Mouse (Mus musculus): ENCODE measurements around the gene Gm11020.

The Gm11020 gene

DNA sequence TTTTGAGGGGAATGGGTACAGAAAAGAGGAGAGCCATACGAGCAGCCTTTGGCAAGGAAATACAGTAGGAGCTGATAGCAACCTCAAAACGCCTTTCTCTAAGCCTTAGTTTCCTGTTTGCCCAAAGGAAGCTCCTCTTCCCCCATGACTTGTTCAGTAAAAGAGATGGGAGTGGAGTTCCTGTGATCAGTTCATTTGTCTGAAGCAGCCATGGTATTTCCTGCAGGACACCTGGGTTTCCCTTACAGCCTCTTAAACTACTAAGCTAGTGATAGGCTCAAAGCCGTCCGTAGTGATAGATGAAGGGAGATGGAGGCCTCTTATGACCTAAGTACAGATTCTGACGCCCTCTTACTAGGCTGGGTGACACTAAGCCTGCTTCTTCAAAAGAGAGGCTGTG is 21.1 kb downstream of the Gm11020 start:
- DNase-seq (ENCODE audit: low spot score): no peak

DNA sequence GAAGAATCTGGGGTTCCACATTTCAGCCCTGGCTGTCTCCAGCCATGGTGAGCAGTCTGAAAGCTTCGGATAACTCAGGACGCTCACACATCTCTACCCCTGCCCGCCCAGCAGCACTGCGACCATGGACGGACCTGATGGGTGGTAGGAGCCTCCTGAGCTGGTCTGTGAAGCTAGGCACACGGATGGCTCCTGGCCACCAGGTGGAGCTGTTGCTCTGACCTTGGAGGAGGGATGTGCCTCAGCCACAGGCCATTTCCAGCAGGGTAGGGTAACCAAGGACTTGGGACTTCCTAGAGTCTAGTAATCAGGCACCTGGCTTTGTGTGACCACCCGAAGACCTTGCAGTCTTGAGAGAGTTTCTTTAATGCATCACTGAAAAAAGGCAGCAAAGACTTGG is 22.6 kb downstream of the Gm11020 start:
- peak; percentile 96 for DNase-seq (ENCODE audit: low spot score)

DNA sequence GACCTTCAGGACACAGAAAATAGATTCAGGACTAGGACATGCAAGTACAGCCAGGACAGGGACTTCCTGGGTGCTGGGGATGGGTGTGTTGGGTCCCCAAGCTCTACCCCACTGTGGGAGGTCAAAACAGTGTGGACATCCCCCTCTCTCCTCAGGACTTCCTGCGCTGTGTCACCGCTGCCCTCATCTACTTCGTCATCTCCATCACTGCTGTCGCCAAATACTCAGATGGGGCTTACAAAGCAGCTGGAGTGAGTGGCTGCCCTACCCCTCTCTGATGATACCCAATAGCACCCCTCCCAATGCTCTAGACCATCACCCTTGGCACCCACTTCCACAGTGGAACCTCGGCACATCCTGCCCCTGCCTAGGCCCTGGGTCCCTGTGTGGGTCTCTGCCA is 23.3 kb downstream of the Gm11020 start:
- DNase-seq (ENCODE audit: low spot score): no peak

DNA sequence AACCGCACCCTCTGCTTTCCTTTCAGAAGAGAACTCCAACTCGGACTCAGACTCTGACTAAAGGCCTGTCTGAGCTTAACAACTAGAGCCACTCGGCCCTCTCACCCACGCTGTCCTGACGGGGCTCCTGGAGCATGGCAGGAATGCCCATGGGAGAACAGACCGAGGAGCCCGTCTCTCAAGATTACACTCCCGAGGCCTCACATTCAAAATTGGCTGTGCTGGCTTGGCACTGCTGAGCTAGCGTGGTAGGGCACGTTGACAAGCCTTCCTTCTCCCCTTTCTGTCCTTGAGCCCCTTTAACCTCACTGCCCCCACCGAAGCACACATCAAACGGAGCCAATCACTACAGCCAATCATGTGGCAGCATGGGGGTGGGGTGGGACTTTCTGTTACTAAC is 25.3 kb downstream of the Gm11020 start:
- DNase-seq (ENCODE audit: low spot score): no peak

DNA sequence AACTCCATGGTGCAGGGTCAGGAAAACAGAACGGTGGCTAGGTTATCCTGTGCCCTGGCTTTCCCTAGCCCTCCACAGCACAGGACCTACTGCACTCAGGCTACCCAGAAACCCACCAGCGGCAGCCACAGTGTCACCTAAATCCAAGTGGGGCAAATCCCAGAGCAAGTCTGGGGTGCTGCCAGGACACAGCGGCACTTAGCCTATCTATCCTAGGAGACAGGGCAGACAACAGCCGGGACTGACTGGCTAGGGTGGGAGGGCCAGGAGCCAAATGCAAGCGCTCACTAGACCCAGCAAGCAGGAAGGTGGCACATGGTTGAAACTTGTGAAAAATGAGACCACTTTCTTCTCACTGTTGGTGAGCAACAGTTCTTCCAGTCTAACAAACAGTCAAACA is 27.6 kb downstream of the Gm11020 start:
- DNase-seq (ENCODE audit: low spot score): no peak

DNA sequence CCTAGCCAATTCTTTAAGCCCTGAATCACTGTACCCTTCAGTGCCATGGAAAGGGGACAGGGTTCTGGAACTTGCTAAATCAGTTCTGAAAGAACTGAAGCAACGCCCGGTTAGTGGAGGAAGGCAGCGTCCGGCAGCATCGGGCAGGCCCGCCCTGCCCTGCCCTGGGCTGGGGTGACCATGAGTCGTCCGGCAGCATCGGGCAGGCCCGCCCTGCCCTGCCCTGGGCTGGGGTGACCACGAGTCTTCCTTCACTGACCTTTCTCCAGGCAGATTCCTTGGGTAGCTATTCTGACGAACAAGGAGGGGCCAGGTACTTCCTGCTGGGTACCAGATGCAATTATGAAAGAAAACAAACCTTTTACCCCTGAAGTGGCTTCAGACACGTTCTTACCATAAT is 28.7 kb downstream of the Gm11020 start:
- DNase-seq (ENCODE audit: low spot score): no peak

DNA sequence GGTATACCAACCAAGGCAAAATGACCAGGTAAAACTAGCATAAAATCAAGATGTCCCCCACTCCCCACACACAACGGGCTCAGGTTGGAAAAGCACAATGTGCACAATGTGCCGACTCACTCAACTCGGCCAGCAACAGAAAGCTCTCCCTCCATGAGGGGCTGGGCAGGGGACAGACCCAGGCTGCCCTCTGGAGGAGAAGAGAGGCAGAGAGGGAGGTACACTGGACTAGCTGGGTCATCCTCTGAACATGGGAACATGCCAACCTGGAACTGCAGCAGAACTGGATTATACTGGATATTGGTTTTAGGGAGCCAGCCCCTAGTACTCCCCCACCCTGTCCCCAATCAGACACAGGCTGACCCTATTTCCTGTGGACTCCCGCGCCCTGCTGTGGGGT is 31.8 kb downstream of the Gm11020 start:
- DNase-seq (ENCODE audit: low spot score): peak; percentile 35

DNA sequence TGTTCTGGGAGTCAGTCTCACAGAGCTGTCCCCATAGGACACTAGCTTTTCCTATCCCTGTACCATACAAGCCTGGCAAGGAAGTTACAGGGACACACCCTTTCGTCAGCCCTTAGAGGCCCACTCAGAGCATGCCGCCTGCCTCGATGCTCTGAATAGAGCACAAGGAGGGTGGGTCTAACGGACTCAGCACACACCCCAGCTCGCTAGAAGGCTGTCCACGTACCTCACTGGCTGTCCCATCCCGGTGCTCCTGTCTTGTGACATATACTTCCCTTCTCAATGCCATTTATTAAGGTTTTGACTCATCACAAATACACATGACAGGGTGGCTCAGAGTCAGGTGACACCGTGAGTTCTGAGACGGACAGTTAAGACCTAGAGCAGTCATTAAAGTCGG is 33.1 kb downstream of the Gm11020 start:
- no peak for DNase-seq (ENCODE audit: low spot score)

DNA sequence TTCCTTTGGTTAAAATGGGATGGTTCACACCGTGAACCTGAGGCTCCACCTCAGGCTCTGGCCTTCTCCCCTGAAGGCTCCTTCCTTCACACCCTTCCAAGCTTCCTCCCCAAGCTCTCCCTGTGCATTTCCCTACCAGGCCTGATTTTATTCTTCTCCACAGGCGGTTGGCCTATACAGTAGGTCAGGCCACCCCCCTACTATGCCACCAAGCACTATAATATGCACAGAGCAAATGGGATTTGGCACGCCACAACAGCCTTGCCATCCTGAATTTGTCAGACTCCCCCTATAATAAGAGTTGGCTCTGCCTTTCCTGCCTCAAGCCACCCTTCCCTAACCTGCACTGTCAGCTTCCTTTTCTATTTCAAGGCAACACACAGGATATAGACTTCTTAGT is 37.3 kb downstream of the Gm11020 start:
- no peak for DNase-seq (ENCODE audit: low spot score)

DNA sequence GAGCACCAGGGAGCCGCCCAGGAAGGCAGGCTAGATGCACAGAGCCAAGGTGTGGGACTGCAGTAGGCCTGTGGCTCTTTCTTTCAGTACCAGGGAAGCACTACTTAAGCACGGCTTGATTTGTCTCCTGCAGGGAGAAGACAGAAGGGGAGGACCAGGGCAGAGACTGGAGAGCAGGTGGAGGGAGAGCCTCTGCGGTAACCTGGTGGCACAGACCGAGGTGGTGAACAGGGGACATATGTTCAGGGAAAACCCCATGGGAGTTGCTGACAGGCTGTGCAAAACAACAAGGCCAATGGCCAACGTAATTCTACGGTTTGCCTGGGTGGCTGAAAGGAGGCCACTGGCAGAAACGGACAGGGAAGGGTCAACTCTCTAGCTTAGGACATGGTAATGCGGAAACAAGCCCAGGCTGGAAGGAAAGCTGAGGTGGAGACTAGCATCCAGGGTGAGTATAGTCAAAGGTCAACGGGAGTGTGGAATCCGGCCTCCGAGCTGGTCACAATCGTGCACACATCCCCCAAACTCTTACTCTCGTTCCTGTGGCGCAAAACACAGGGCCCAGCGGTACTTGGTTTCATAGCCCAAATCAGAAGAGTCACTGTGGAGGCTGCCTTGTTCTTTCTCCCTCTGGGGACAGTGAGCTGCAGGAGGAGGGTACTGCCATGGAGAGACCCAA is 38.5 kb downstream of the Gm11020 start:
- no peak for DNase-seq (ENCODE audit: low spot score)

DNA sequence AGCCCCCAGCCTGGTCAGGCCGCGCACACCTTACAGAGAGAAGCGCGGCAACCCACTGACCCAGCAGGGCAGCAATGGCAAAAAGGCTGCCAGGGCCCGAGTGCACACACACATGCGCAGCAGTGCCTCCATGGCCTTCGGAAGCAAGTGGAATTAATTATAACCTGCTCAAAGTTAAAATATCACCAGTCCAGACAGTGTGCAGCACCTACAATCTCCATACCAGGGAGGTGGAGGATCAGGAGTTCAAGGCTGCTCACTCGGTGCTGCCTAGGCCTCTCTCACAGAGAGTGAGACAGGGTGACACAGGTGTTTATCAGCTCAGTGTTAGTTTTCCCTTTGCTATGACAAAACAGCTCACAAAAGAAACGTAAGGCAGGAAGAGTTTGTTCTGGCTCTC is 44.3 kb downstream of the Gm11020 start:
- DNase-seq (ENCODE audit: low spot score): no peak

DNA sequence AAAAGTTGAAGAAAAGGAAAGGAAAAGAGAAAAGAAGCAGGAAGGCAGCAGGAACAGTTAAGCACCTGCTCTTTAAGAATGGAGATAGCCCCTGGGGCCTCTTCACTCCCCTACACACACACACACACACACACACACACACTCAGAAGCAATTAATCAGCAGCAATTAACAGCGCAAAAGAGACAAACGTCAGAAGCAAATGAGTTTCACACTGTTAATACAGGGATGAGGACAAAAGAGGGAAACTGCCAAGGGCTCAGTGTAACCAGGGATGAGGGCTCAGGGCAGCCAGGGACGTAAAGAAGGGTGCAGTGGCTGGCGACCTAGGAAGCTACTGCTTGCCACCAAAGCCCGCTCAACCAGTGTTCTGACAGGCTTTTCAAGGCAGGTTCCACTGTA is 46.0 kb downstream of the Gm11020 start:
- no peak for DNase-seq (ENCODE audit: low spot score)

DNA sequence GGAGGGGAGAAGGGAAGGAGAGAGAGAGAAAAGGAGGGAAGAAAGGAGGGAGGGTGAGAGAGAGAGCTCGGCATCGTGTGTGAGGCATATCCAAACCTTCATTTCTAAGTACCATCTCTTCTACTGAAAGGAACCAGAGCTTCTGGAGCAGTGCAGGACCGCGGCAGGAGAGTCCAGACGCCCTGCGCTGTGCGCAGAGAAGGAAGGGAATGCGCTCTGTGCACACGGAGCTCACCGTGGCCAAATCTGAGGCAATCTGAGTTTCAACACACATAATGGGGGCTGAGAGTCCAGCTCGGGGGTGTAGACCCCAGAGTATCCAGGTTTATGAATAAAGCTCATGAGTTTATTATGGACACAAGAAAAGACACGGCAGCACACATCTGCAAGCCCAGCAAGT is 48.2 kb downstream of the Gm11020 start:
- DNase-seq (ENCODE audit: low spot score): no peak

DNA sequence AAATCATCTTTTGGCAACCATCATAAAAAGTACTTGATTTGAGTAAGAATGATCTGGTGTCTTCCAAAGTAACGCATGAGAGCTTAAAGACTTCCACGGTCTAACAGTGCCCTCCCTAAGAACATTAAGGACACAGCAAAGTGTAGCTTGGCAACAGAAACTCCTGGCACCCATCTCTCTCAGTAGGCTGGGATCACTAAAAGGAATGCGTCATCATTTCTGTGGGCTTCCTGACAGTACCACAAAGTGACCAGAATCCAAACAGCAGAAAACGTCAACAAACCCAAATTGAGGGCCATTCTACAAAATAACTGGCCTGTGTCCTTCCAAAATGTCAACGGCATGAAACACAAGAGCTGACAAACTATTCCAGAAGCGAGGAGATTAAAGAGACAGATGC is 48.7 kb downstream of the Gm11020 start:
- no peak for DNase-seq (ENCODE audit: low spot score)

DNA sequence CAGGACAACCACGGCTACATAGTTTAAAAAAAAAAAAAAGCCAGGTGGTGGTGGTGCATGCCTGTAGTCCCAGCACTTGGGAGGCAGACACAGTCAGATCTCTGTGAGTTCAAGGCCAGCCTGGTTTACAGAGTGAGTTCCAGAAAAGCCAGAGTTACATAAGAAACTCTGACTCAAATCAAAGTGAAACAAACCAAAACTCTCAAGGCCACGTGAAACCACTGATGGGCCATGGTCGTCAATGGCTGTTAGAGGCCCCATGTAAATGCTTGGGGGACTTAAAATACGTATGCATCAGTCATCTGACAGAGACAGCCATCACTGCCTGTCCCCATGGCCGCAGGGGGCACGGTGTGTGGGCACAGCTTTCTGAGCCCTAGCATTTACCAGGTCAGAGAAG is 49.8 kb downstream of the Gm11020 start:
- no peak for DNase-seq (ENCODE audit: low spot score)
